Mouse (Mus musculus) adrenal gland, adult 18-20 months (tissue): ENCODE data around the gene Rabl3. TPM values are rescaled to one million over a fixed set of nuclear protein-coding genes. Genes with fewer than 3 reads are reported as not detected.
A peak's percentile ranks its signal among the peaks of the same experiment; 100 is the strongest.

Experiments
- DNase-seq, 2 experiments: peaks; one replicate each; pipeline ENCODE4 v3.0.0; 2021 to 2022; ENCODE audit warnings: low spot score in 2 of 2
- total RNA-seq, 2 experiments: library from RNA; stranded (reverse); gene quantifications; 1 replicate in 1 of 2; 2 replicates in 1 of 2; pipeline ENCODE4 v1.2.3; 2021

Gene Rabl3
- total RNA-seq, 2 experiments from 2014 or later = 6.7 to 8.0 TPM

- no peak for DNase-seq
These were observed 1.1 kb downstream of the Rabl3 start for GRCm38 (mm10) chr16:37540776-37541175.

- no peak for DNase-seq
These were observed 6.6 kb downstream of the Rabl3 start for GRCm38 (mm10) chr16:37546312-37546711.

- DNase-seq = no peak
These were observed 10.6 kb downstream of the Rabl3 start for GRCm38 (mm10) chr16:37550266-37550665.

- DNase-seq = no peak
These were observed 11.3 kb downstream of the Rabl3 start for GRCm38 (mm10) chr16:37550981-37551380.

GRCm38 (mm10) chr16:37552824-37553223, 13.1 kb downstream of the Rabl3 start:
- DNase-seq = no peak

- DNase-seq = no peak
These were observed 22.7 kb downstream of the Rabl3 start for GRCm38 (mm10) chr16:37562414-37562813.

GRCm38 (mm10) chr16:37562961-37563360, 23.3 kb downstream of the Rabl3 start:
- DNase-seq = no peak

- no peak for DNase-seq
These were observed 25.4 kb downstream of the Rabl3 start for GRCm38 (mm10) chr16:37565117-37565516.

GRCm38 (mm10) chr16:37566107-37566506, 26.4 kb downstream of the Rabl3 start:
- DNase-seq = no peak

- no peak for DNase-seq
These were observed 27.7 kb downstream of the Rabl3 start for GRCm38 (mm10) chr16:37567113-37568050.

GRCm38 (mm10) chr16:37571554-37571953, 31.9 kb downstream of the Rabl3 start:
- no peak for DNase-seq

GRCm38 (mm10) chr16:37572117-37572754, 32.6 kb downstream of the Rabl3 start:
- DNase-seq = no peak

GRCm38 (mm10) chr16:37573061-37573460, 33.4 kb downstream of the Rabl3 start:
- DNase-seq = no peak

- no peak for DNase-seq
These were observed 35.6 kb downstream of the Rabl3 start for GRCm38 (mm10) chr16:37575325-37575724.

- no peak for DNase-seq
These were observed 39.9 kb downstream of the Rabl3 start for GRCm38 (mm10) chr16:37579591-37579990.

- DNase-seq = no peak
These were observed 40.3 kb downstream of the Rabl3 start, which contains the start of gene Hgd for GRCm38 (mm10) chr16:37579994-37580393. TSS of gene Hgd (plus strand) at chr16:37580153.

- DNase-seq = no peak
These were observed 41.0 kb downstream of the Rabl3 start for GRCm38 (mm10) chr16:37580651-37581050.

GRCm38 (mm10) chr16:37581901-37582300, 42.2 kb downstream of the Rabl3 start:
- DNase-seq = no peak

- DNase-seq = no peak
These were observed 43.6 kb downstream of the Rabl3 start for GRCm38 (mm10) chr16:37583306-37583705.

- no peak for DNase-seq
These were observed 44.1 kb downstream of the Rabl3 start for GRCm38 (mm10) chr16:37583801-37584200.

GRCm38 (mm10) chr16:37584218-37585035, 44.7 kb downstream of the Rabl3 start:
- peak; percentile 26 to 28 for DNase-seq
